Mouse (Mus musculus) liver, adult 2 months (tissue): ENCODE data around the gene Olfr420. TPM values are rescaled to one million over a fixed set of nuclear protein-coding genes. Genes with fewer than 3 reads are reported as not detected.

ENCODE experiments used
- DNase-seq: peaks from one replicate; pipeline ENCODE4 v3.0.0-alpha.2; 2011; ENCODE audit warnings: low read depth, low spot score; ENCODE audit errors: extremely low read depth
- H3K27ac ChIP-seq: fragments of 200-500 bp; replicated peaks from 2 replicates; pipeline ENCODE4 v1.5.1; 2012; ENCODE audit warnings: low read depth, mild to moderate bottlenecking, control low read depth, inconsistent platforms, low read length; ENCODE audit not compliant: insufficient read depth
- H3K27me3 ChIP-seq: fragments of 200-500 bp; 2 replicates; pipeline ENCODE4 v1.6.1; 2012; ENCODE audit warnings: mild to moderate bottlenecking, moderate library complexity, low read length, inconsistent platforms; ENCODE audit not compliant: control insufficient read depth, insufficient read depth
- H3K36me3 ChIP-seq: fragments of 200-500 bp; 2 replicates; pipeline ENCODE4 v1.6.1; 2012; ENCODE audit warnings: low read length, inconsistent platforms; ENCODE audit not compliant: control insufficient read depth, insufficient read depth
- H3K4me1 ChIP-seq: fragments of 200-500 bp; 2 replicates; pipeline ENCODE4 v1.6.1; 2011; ENCODE audit warnings: low read length; ENCODE audit not compliant: control insufficient read depth, insufficient read depth
- H3K4me3 ChIP-seq: fragments of 200-500 bp; 2 replicates; pipeline ENCODE4 v1.5.1; 2011; ENCODE audit warnings: low read depth, mild to moderate bottlenecking, control low read depth, low read length, moderate library complexity; ENCODE audit not compliant: insufficient read depth
- H3K79me2 ChIP-seq: fragments of 200-500 bp; 2 replicates; pipeline ENCODE4 v1.6.1; 2012; ENCODE audit warnings: inconsistent platforms, mild to moderate bottlenecking, low read length, moderate library complexity; ENCODE audit not compliant: control insufficient read depth, insufficient read depth
- H3K9ac ChIP-seq: fragments of 200-500 bp; 2 replicates; pipeline ENCODE4 v1.6.1; 2012; ENCODE audit warnings: low read depth, mild to moderate bottlenecking, control low read depth, inconsistent platforms, low read length
- CTCF ChIP-seq: fragments of 200-500 bp; IDR thresholded peaks from 2 replicates; pipeline ENCODE4 v1.5.1; 2011; ENCODE audit warnings: low read depth, low read length, control low read depth
- POLR2A ChIP-seq: fragments of 200-500 bp; IDR thresholded peaks from 2 replicates; pipeline ENCODE4 v1.6.1; 2011; ENCODE audit warnings: low read length, control low read depth; ENCODE audit not compliant: insufficient read depth; ENCODE audit errors: extremely low read depth
- WGBS: fragments of 180-500 bp; shearing (Covaris S2); methylation state at CpG from one replicate; pipeline ENCODE4 v1.1.7; 2018; 5-methylcytosine and 5-hydroxymethylcytosine counted together
- polyA plus RNA-seq: library from polyadenylated mRNA; depleted of rRNA; stranded (reverse); fragments of >200 nt; gene quantifications from 2 replicates; pipeline ENCODE4 v1.2.3, GENCODE M21; 2012; rRNA removed
- total RNA-seq: library from RNA; depleted of rRNA; stranded (reverse); fragments of >200 nt; gene quantifications from 2 replicates; pipeline ENCODE4 v1.2.3, GENCODE M21; 2014; rRNA removed

The Olfr420 gene
- total and polyA plus RNA-seq, 2 experiments = not detected

DNA sequence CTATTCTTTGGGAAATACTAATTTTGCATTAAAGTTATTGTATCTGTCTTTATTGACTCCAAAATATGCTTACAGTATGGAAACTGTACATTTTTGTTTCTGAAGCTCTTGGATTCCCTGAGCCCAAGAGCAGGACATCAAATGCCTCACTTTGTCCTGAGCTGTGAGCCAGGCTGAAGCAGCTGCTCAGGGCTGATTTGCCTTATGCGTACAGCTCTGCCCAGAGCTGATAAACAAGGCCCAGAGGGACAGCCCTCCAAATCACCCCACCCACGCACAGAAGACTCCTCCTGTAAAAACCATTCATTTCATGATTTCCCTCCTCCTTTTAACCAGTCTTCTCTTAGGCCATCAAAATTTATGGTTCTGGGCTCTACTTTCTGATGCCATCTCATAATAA, 16.1 kb downstream of the Olfr420 start:
- Histone ChIP-seq H3K4me3 (no peak overlapping the region), H3K79me2 (no peaks in the 10 kb centered on the region), H3K27me3 (no peaks in the 10 kb centered on the region), H3K27ac (no peak overlapping the region), H3K36me3 (no peaks in the 10 kb centered on the region), H3K4me1 (no peaks in the 10 kb centered on the region), H3K9ac (no peak overlapping the region)
- 45% methylated on average over 2 of the region's 2 CpGs for WGBS
- no peak for DNase-seq
- TF ChIP-seq CTCF (no peak), POLR2A (no peak)

DNA sequence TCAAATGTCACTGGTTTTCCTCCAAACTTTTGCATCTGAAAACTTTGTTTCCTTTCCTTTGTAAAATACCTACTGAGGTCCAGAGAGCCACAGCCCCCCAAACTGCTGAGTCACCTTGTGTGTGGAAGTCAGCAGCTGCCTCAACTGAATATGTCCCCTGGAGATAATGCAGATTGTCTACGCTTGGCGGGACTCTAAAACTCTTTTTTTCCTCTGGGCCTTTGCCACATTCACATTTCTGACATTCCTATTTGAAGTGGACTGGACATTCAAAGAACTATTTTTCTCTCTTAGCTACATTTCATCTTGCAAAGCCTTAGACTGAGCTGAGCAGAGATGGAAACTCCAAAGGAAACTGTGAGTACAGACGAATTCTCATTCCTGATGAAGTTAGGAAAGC, 17.2 kb downstream of the Olfr420 start, which contains the start of gene Spta1:
Gene Spta1 (plus strand): TSS at position 172 of the 400 bp plus-strand sequence.
- no peak within 1 kb of the TSS for H3K9ac ChIP-seq
- no peaks in the 10 kb centered on the region for H3K4me1 ChIP-seq
- no peaks in the 10 kb centered on the region for H3K79me2 ChIP-seq
- no peak within 1 kb of the TSS for H3K27ac ChIP-seq
- H3K27me3 ChIP-seq = no peaks in the 10 kb centered on the region
- H3K36me3 ChIP-seq = no peaks in the 10 kb centered on the region
- WGBS = 63% methylated on average over 3 of the region's 3 CpGs
- TF ChIP-seq CTCF (no peak), POLR2A (no peak)
- no peak within 1 kb of the TSS for H3K4me3 ChIP-seq
- DNase-seq = no peak

DNA sequence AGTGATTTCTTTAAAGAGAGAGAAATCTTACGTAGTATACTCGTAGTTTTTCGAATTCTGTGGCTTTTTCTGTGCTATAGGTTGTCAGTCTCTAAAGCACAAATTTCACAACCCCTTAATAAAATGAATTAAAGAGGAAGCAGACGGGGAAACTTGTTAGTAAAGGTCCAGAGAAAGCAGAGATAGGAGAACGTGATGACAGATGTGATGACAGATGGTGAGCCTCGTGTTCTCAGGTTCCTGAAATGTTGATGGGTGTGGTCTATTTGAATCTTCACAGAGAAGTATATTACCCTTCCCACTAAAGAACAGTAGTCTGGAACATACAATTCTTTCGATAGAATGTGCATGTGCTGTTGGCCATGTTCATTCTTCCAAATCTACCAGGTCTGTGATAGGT, 49.3 kb downstream of the Olfr420 start:
- H3K4me1 ChIP-seq = no peaks in the 10 kb centered on the region
- no peak overlapping the region for H3K4me3 ChIP-seq
- no peak for TF ChIP-seq CTCF
- TF ChIP-seq POLR2A = no peak
- no peaks in the 10 kb centered on the region for H3K79me2 ChIP-seq
- WGBS = 65% methylated on average over 7 of the region's 7 CpGs
- DNase-seq = no peak
- no peak overlapping the region for H3K9ac ChIP-seq
- H3K36me3 ChIP-seq = no peaks in the 10 kb centered on the region
- no peaks in the 10 kb centered on the region for H3K27me3 ChIP-seq
- H3K27ac ChIP-seq = no peak overlapping the region

Other genes starting within 250 kb of the Olfr420 start
- gene Ifi211, start 242.6 kb upstream of the Olfr420 start, total RNA-seq = 2.2 and 3.9 TPM in 2 replicates
- 0.14 and 0.27 TPM in 2 replicates for gene Ifi211, start 242.6 kb upstream of the Olfr420 start, polyA plus RNA-seq
- 8.4 and 10.9 TPM in 2 replicates for gene Mndal, start 213.1 kb upstream of the Olfr420 start, total RNA-seq
- gene Mndal, start 213.1 kb upstream of the Olfr420 start, polyA plus RNA-seq = 0.86 and 2.6 TPM in 2 replicates
- gene Ifi203, start 213.0 kb upstream of the Olfr420 start, total RNA-seq = 8.9 and 9.8 TPM in 2 replicates
- 1.3 and 2.5 TPM in 2 replicates for gene Ifi203, start 213.0 kb upstream of the Olfr420 start, polyA plus RNA-seq
- gene Ifi202b, start 172.9 kb upstream of the Olfr420 start, total RNA-seq = not detected in 2 replicates
- not detected in 2 replicates for gene Ifi202b, start 172.9 kb upstream of the Olfr420 start, polyA plus RNA-seq
- 1.1 and 2.5 TPM in 2 replicates for gene Ifi205, start 123.8 kb upstream of the Olfr420 start, total RNA-seq
- 0.10 and 0.22 TPM in 2 replicates for gene Ifi205, start 123.8 kb upstream of the Olfr420 start, polyA plus RNA-seq
- gene Olfr433, start 114.9 kb upstream of the Olfr420 start, total RNA-seq = not detected in 2 replicates
- not detected in 2 replicates for gene Olfr433, start 114.9 kb upstream of the Olfr420 start, polyA plus RNA-seq
- gene Olfr432, start 106.4 kb upstream of the Olfr420 start, total RNA-seq = not detected in 2 replicates
- gene Olfr432, start 106.4 kb upstream of the Olfr420 start, polyA plus RNA-seq = not detected in 2 replicates
- gene Olfr430, start 89.0 kb upstream of the Olfr420 start, total RNA-seq = not detected in 2 replicates
- gene Olfr430, start 89.0 kb upstream of the Olfr420 start, polyA plus RNA-seq = not detected in 2 replicates
- gene Olfr429, start 71.3 kb upstream of the Olfr420 start, total RNA-seq = not detected in 2 replicates
- gene Olfr429, start 71.3 kb upstream of the Olfr420 start, polyA plus RNA-seq = not detected in 2 replicates
- gene Olfr427, start 58.7 kb upstream of the Olfr420 start, total RNA-seq = not detected in 2 replicates
- not detected in 2 replicates for gene Olfr427, start 58.7 kb upstream of the Olfr420 start, polyA plus RNA-seq
- gene Olfr231, start 34.5 kb upstream of the Olfr420 start, total RNA-seq = not detected in 2 replicates
- not detected in 2 replicates for gene Olfr231, start 34.5 kb upstream of the Olfr420 start, polyA plus RNA-seq
- not detected in 2 replicates for gene Olfr424, start 24.1 kb upstream of the Olfr420 start, total RNA-seq
- not detected in 2 replicates for gene Olfr424, start 24.1 kb upstream of the Olfr420 start, polyA plus RNA-seq
- gene Spta1, start 17.1 kb downstream of the Olfr420 start, total RNA-seq = 0.07 and 0.09 TPM in 2 replicates
- gene Spta1, start 17.1 kb downstream of the Olfr420 start, polyA plus RNA-seq = not detected in 2 replicates
- gene Olfr419, start 96.4 kb downstream of the Olfr420 start, total RNA-seq = not detected in 2 replicates
- not detected in 2 replicates for gene Olfr419, start 96.4 kb downstream of the Olfr420 start, polyA plus RNA-seq
- gene Mptx1, start 174.9 kb downstream of the Olfr420 start, total RNA-seq = not detected in 2 replicates
- gene Mptx1, start 174.9 kb downstream of the Olfr420 start, polyA plus RNA-seq = not detected in 2 replicates
- gene Olfr417, start 209.5 kb downstream of the Olfr420 start, total RNA-seq = not detected in 2 replicates
- gene Olfr417, start 209.5 kb downstream of the Olfr420 start, polyA plus RNA-seq = not detected in 2 replicates
- not detected in 2 replicates for gene Olfr248, start 235.4 kb downstream of the Olfr420 start, total RNA-seq
- not detected in 2 replicates for gene Olfr248, start 235.4 kb downstream of the Olfr420 start, polyA plus RNA-seq